In genomic region chr8:10928342-10928794, GRCm38 (mm10) we compare ENCODE assay signal across 9 mouse cellular contexts.
DNase-seq lines count a peak whose midpoint lies in the region; ATAC-seq and TF ChIP-seq lines count a peak whose summit lies in the region.
"Had no signal": no experiment of that assay in that cellular context is flagged by ENCODE, and none has a peak within 500 bp of the region (broad histone marks: within the 10 kb centered on the region; RNA-seq: fewer than 3 reads in every experiment).

No protein-coding gene starts in this region.

- H3K4me1 ChIP-seq in kidney, embryonic 16.5 days (ENCODE audit: insufficient read depth, low read length) = peaks cover 50% of the 10 kb centered on the region
- H3K4me1 ChIP-seq in midbrain, embryonic 15.5 days = peaks cover 39% of the 10 kb centered on the region

- peak overlapping the region; percentile 11; the same call in 1 of the 2 replicates for H3K9ac ChIP-seq in kidney, embryonic 16.5 days (replicated peaks; ENCODE audit: low read length)
- no peak overlapping the region for H3K9ac ChIP-seq in midbrain, embryonic 15.5 days

- no peak overlapping the region for H3K4me3 ChIP-seq in kidney, embryonic 16.5 days (ENCODE audit: low read length)
- no peak overlapping the region for H3K4me3 ChIP-seq in midbrain, embryonic 15.5 days

- WGBS in kidney, embryonic 16.5 days = 42% methylated on average over 17 of the region's 17 CpGs
- whole genome bisulfite sequencing in midbrain, embryonic 15.5 days = 23% methylated on average over 17 of the region's 17 CpGs

- H3K27ac ChIP-seq in kidney, embryonic 16.5 days (ENCODE audit: low read length) = peak overlapping the region; percentile 23; the same call in 1 of the 2 replicates
- peak overlapping the region; percentile 32 for H3K27ac ChIP-seq in midbrain, embryonic 15.5 days

- no peak for ATAC-seq in kidney, embryonic 16.5 days (ENCODE audit: low FRiP score, low TSS enrichment)
- peak; percentile 60 for ATAC-seq in midbrain, embryonic 15.5 days (replicated peaks)
- ATAC-seq in cerebellum, adult (ENCODE audit: insufficient number of reproducible peaks, low FRiP score, low TSS enrichment) = no peak
- ATAC-seq: Patski had no signal

- H3K4me2 ChIP-seq in kidney, embryonic 16.5 days (replicated peaks; ENCODE audit: low read depth, low read length) = no peak overlapping the region
- H3K4me2 ChIP-seq in midbrain, embryonic 15.5 days = no peak overlapping the region

- intact Hi-C loops in left cerebral cortex, postnatal 25 days (cut with DNase I) = loop anchor here (10.0 kb wide), 1 partner anchor 354 kb away; no protein-coding TSS in a partner anchor

- no peak for TF ChIP-seq CTCF in brain, embryonic 14.5 days (IDR thresholded peaks at IDR 0.05; ENCODE audit: borderline replicate concordance, extremely low read depth, insufficient read depth, insufficient read length)

- no peak for TF ChIP-seq POLR2A in brain, embryonic 14.5 days (IDR thresholded peaks at IDR 0.05; ENCODE audit: borderline replicate concordance, extremely low read depth, insufficient read depth, insufficient read length, poor library complexity, severe bottlenecking)

- no peaks in the 10 kb centered on the region for H3K9me3 ChIP-seq in kidney, embryonic 16.5 days (ENCODE audit: low read length)
- no peaks in the 10 kb centered on the region for H3K9me3 ChIP-seq in midbrain, embryonic 15.5 days

- no peak for DNase-seq in kidney, adult 9 months
- DNase-seq in brain, embryonic 14.5 days (ENCODE audit: low read depth) = peak; percentile 89
- DNase-seq in heart, adult 9 months (ENCODE audit: low spot score in 2 of 2) = peak; percentile 75 to 76
- DNase-seq in left cerebral cortex, postnatal 25 days (ENCODE audit: low spot score in 2 of 2) = peak; percentile 21 to 32
- DNase-seq in thymus, postnatal 14 days = no peak

- H3K36me3 ChIP-seq in kidney, embryonic 16.5 days (ENCODE audit: insufficient read depth, low read length) = no peaks in the 10 kb centered on the region
- no peaks in the 10 kb centered on the region for H3K36me3 ChIP-seq in midbrain, embryonic 15.5 days (replicated peaks)

- peaks cover 11% of the 10 kb centered on the region; the same call in 1 of the 2 replicates for H3K27me3 ChIP-seq in kidney, embryonic 16.5 days (ENCODE audit: insufficient read depth, low read length)
- H3K27me3 ChIP-seq in midbrain, embryonic 15.5 days (replicated peaks) = no peaks in the 10 kb centered on the region
- H3K27me3 ChIP-seq: Patski had no signal

Comparison
In these comparisons a context has a peak if more than half of its experiments do, and no peak if none do; other contexts are left out.
1. DNase-seq: peak in brain, embryonic 14.5 days (single experiment), heart, adult 9 months (2 of 2) and left cerebral cortex, postnatal 25 days (2 of 2); none in kidney, adult 9 months (single experiment) and thymus, postnatal 14 days (single experiment).